Mouse (Mus musculus): Measurements from ENCODE around the gene Tcf12.

The Tcf12 gene

GRCm38 (mm10) chr9:71981071-71981470 lies 130.6 kb downstream of the Tcf12 start:
- no peak for DNase-seq (ENCODE audit: extremely low spot score)

GRCm38 (mm10) chr9:71980579-71980978 lies 131.1 kb downstream of the Tcf12 start:
- no peak for DNase-seq (ENCODE audit: extremely low spot score)

- no peak for DNase-seq (ENCODE audit: extremely low spot score)
These were observed 132.8 kb downstream of the Tcf12 start for GRCm38 (mm10) chr9:71978886-71979285.

DNA sequence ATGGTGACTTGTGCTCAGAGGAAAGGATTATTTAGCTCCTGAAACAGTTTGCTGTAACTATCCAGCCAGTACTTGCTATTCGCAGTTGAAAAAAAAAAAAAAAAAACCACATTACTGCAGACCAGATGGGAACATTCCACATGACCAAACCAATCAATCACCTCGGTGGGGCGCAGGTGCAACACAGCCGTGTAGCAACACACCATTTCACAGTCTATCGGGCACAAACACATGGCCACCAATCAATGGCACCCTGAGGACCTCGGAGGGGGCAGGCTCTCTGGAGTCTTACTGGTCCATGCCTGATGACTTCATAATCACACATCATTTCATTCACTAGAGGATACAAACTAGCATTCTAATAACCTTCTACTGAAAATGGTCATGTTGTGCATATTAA lies 135.6 kb downstream of the Tcf12 start:
- peak; percentile 56 for DNase-seq (ENCODE audit: extremely low spot score)

- no peak for DNase-seq (ENCODE audit: extremely low spot score)
These were observed 136.5 kb downstream of the Tcf12 start for GRCm38 (mm10) chr9:71975141-71975540.

- DNase-seq (ENCODE audit: extremely low spot score) = peak; percentile 29
These were observed 137.1 kb downstream of the Tcf12 start for GRCm38 (mm10) chr9:71974541-71974959.

GRCm38 (mm10) chr9:71964039-71964438 lies 147.6 kb downstream of the Tcf12 start:
- DNase-seq (ENCODE audit: extremely low spot score) = no peak

DNA sequence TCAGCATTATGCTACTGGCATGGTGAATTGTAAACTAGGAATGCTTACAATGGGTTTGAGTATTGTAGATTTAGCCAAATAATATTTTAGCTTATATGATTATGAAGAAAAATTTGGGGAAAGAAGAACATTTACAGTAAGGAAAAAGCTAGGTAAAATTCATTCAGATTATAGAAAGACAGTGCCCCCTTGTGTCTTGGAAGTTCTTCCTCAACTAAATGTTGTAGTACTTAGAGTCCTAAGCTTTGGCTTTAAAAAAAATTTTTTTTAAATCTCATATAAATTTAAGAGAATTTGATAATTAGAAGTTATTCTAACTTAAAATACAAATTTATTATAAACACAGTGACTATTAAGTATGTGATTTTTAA lies 151.7 kb downstream of the Tcf12 start:
- no peak for DNase-seq (ENCODE audit: extremely low spot score)

DNA sequence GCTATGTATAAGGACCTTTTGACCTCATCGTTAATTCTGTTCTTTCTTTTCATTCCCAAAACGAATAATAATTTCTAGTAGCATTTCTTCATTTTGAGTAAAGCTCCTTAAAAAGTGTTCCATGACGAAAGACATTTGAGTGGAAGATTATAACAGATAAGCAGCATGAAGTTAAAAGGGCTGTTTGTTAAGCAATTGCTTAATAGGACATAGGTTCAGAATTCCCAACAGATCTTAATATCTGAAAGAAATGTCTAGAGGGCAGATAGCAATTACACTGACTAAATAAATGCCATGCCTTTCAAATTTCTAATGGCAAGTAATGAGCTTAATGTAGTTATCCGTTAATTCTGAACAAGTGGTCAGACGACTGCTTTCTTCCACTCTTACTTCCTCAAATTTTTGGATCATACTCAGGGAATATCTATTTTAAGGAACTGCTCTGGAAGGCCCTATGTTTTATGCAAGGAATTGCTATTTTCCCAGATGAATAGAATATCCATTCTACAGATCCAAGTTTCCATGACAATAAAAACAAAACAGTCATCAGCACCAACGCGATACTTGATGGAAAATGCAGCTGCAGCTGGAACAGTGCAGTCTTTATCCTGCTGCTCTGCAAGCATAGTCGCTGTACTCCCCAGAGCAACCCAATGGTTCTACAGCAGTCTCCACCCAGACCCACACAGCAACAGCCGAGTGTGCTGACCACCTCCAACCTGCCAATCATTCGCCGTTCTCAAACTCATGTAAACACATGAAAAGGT lies 152.2 kb downstream of the Tcf12 start:
- DNase-seq (ENCODE audit: extremely low spot score) = no peak

DNA sequence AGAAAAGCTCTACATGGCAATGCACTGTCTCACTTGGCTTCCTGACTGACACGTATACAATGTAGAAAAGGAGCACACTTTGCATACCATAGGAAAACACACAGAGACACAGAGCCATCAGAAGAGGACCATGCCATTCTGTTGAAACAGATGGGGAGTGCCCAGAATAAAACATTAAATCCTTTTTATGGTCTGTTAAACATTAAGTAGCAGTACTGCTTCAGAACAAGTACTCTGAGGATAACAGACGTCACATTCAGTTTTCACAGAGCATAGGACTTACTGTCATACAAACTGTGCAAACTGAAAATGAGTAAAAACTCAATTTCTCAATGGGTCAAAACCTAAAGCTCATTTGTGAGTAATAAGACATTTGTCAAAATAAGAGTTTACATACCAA lies 158.5 kb downstream of the Tcf12 start:
- no peak for DNase-seq (ENCODE audit: extremely low spot score)

- DNase-seq (ENCODE audit: extremely low spot score) = no peak
These were observed 159.0 kb downstream of the Tcf12 start for GRCm38 (mm10) chr9:71952621-71953076.

GRCm38 (mm10) chr9:71951926-71952325 lies 159.7 kb downstream of the Tcf12 start:
- DNase-seq (ENCODE audit: extremely low spot score) = no peak

- DNase-seq (ENCODE audit: extremely low spot score) = no peak
These were observed 160.3 kb downstream of the Tcf12 start for GRCm38 (mm10) chr9:71951341-71951740.

- no peak for DNase-seq (ENCODE audit: extremely low spot score)
These were observed 166.9 kb downstream of the Tcf12 start for GRCm38 (mm10) chr9:71944801-71945200.

DNA sequence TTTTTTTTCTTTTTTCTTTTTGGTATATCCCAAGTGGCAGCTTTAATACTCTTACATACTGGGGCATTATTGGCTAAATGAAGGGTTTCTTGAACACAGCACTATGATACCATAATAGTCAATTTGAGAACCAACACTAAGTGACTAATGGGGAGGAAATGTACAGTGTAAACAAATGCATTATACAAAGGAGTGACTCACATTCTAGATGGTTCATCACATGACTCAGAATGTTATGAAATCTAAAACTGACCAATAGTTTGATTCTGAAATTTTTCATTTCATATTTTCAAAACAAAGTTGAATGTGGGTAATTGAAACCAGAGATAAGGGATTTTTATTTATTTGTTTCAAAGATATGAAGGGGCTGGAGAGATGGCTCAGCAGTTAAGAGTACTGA lies 169.2 kb downstream of the Tcf12 start:
- no peak for DNase-seq (ENCODE audit: extremely low spot score)

GRCm38 (mm10) chr9:71940016-71940415 lies 171.7 kb downstream of the Tcf12 start:
- DNase-seq (ENCODE audit: extremely low spot score) = no peak

- DNase-seq (ENCODE audit: extremely low spot score) = no peak
These were observed 175.5 kb downstream of the Tcf12 start for GRCm38 (mm10) chr9:71936199-71936598.

- DNase-seq (ENCODE audit: extremely low spot score) = no peak
These were observed 176.8 kb downstream of the Tcf12 start for GRCm38 (mm10) chr9:71934833-71935232.

DNA sequence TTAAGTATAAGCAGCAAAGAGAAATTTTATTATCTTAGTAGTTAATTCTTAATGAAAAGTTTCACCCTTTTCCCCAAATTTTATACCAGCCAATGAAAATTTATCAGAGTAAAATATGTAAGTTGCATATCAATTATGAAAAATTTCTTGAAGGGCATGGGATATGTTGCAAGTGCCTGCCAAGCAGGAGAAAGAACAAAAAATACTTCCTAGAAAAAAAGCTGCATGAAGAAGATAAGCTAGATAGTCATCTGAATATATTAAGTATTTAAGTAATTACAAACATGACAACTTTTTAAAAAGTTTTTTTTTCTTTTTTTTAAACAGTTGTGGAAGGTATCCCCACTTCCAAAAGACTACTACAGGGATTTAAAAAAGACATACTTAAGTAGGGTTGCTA lies 179.7 kb downstream of the Tcf12 start:
- DNase-seq (ENCODE audit: extremely low spot score) = no peak

DNA sequence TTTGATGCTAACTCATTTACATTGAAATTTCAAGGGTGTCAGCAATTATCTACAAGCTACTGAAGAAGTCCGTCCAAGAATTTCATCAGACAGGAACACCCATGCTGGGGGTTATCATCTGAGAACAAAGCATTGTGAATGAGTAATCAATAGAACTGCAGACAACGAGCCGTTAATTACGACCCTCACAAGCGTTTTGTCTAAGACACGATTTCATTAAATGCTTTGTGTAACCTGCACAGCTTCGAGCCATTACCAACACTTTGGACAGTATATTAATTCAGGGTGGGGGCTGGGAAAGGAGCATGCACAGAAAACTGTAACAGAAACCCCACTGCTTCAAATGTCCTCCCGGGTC lies 180.3 kb downstream of the Tcf12 start:
- DNase-seq (ENCODE audit: extremely low spot score) = no peak

GRCm38 (mm10) chr9:71930431-71931357 lies 181.0 kb downstream of the Tcf12 start:
- DNase-seq (ENCODE audit: extremely low spot score) = no peak

DNA sequence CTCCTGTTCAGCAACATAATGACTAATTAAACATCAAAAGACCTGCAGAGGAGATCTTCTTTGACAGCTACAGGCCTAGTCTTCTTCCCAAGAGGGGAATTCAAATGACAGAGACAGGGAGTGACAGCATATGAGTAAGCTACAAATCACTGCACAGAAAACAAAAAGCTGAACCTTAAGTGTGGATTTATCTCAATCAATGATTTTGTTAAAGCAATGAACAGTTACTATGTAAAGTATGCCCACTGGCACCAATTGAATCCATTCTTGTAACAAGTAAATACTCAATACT lies 195.1 kb downstream of the Tcf12 start:
- DNase-seq (ENCODE audit: extremely low spot score) = no peak
